Mouse (Mus musculus): ENCODE results near the gene Gps2. TPM values are rescaled to one million over a fixed set of nuclear protein-coding genes. Genes with fewer than 3 reads are reported as not detected.

Gene Gps2
- polyA plus RNA-seq, 1 experiment from 2014 or later: 85.5 TPM

GRCm38 (mm10) chr11:69939731-69940130, 26.0 kb downstream of the Gps2 start:
- Histone ChIP-seq H3K9me3 (no peaks in the 10 kb centered on the region), H3K27ac (no peak overlapping the region), H3K4me1 (peaks cover 29% of the 10 kb centered on the region), H3K4me2 (no peak overlapping the region), H3K4me3 (no peak overlapping the region), H3K9ac (no peak overlapping the region), H3K27me3 (peaks cover 20% of the 10 kb centered on the region), H3K36me3 (peaks cover 29% of the 10 kb centered on the region)
- 90% methylated on average over 17 of the region's 17 CpGs for WGBS
- ATAC-seq (ENCODE audit: insufficient number of reproducible peaks, insufficient read depth, low FRiP score, low TSS enrichment, low read depth): no peak

GRCm38 (mm10) chr11:69940962-69941361, 27.3 kb downstream of the Gps2 start:
- Histone ChIP-seq H3K4me1 (peaks cover 37% of the 10 kb centered on the region), H3K9me3 (no peaks in the 10 kb centered on the region), H3K36me3 (peaks cover 41% of the 10 kb centered on the region), H3K27ac (no peak overlapping the region), H3K4me2 (no peak overlapping the region), H3K27me3 (peaks cover 20% of the 10 kb centered on the region), H3K4me3 (no peak overlapping the region), H3K9ac (no peak overlapping the region)
- no peak for ATAC-seq (ENCODE audit: insufficient number of reproducible peaks, insufficient read depth, low FRiP score, low TSS enrichment, low read depth)
- WGBS: 84% methylated on average over 4 of the region's 4 CpGs

- H3K27ac ChIP-seq: no peak overlapping the region
- peak overlapping the region; percentile 21; the same call in 1 of the 2 replicates for H3K9ac ChIP-seq
- H3K36me3 ChIP-seq: peaks cover 44% of the 10 kb centered on the region
- H3K4me3 ChIP-seq: 0 out of 2 replicates have a peak overlapping the region, but pooled peaks have one; percentile 1
- ATAC-seq (ENCODE audit: insufficient number of reproducible peaks, insufficient read depth, low FRiP score, low TSS enrichment, low read depth): no peak
- no peaks in the 10 kb centered on the region for H3K27me3 ChIP-seq
- no peaks in the 10 kb centered on the region for H3K9me3 ChIP-seq
- peaks cover 29% of the 10 kb centered on the region for H3K4me1 ChIP-seq
- 78% methylated on average over 13 of the region's 13 CpGs for WGBS
- H3K4me2 ChIP-seq: no peak overlapping the region
These were observed 31.5 kb downstream of the Gps2 start for GRCm38 (mm10) chr11:69945216-69945615.

GRCm38 (mm10) chr11:69945997-69946891, 32.6 kb downstream of the Gps2 start:
- H3K4me3 ChIP-seq: peak overlapping the region; percentile 54
- 85% methylated on average over 18 of the region's 18 CpGs for WGBS
- peaks cover 44% of the 10 kb centered on the region for H3K36me3 ChIP-seq
- H3K4me1 ChIP-seq: peaks cover 29% of the 10 kb centered on the region
- H3K4me2 ChIP-seq: peak overlapping the region; percentile 71
- no peak for ATAC-seq (ENCODE audit: insufficient number of reproducible peaks, insufficient read depth, low FRiP score, low TSS enrichment, low read depth)
- H3K27ac ChIP-seq: peak overlapping the region; percentile 92; the same call in 1 of the 2 replicates
- H3K9ac ChIP-seq: peak overlapping the region; percentile 70
- no peaks in the 10 kb centered on the region for H3K27me3 ChIP-seq
- H3K9me3 ChIP-seq: no peaks in the 10 kb centered on the region

- Histone ChIP-seq H3K9me3 (no peaks in the 10 kb centered on the region), H3K27me3 (no peaks in the 10 kb centered on the region), H3K4me1 (peaks cover 29% of the 10 kb centered on the region), H3K27ac (peak overlapping the region; percentile 92), H3K4me3 (peak overlapping the region; percentile 54), H3K4me2 (peak overlapping the region; percentile 71), H3K9ac (peak overlapping the region; percentile 70), H3K36me3 (peaks cover 38% of the 10 kb centered on the region)
- WGBS: under 1% methylated on average over 29 of the region's 29 CpGs
- peak; percentile 21; the same call in 1 of the 2 replicates for ATAC-seq (ENCODE audit: insufficient number of reproducible peaks, insufficient read depth, low FRiP score, low TSS enrichment, low read depth)
These were observed 33.8 kb downstream of the Gps2 start for GRCm38 (mm10) chr11:69947337-69948065.

GRCm38 (mm10) chr11:69948066-69948762, 34.5 kb downstream of the Gps2 start, which contains the start of gene Slc2a4:
Gene Slc2a4, minus strand, starts transcription at chr11:69948188.
- WGBS: under 1% methylated on average over 34 of the region's 34 CpGs
- Histone ChIP-seq H3K9me3 (no peaks in the 10 kb centered on the region), H3K4me1 (peaks cover 29% of the 10 kb centered on the region), H3K4me2 (peak within 1 kb of the TSS; percentile 71), H3K4me3 (peak within 1 kb of the TSS; percentile 54), H3K36me3 (peaks cover 31% of the 10 kb centered on the region), H3K27ac (peak within 1 kb of the TSS; percentile 92), H3K9ac (peak within 1 kb of the TSS; percentile 70), H3K27me3 (no peaks in the 10 kb centered on the region)
- peak; percentile 90 for ATAC-seq (ENCODE audit: insufficient number of reproducible peaks, insufficient read depth, low FRiP score, low TSS enrichment, low read depth)

- Histone ChIP-seq H3K9ac (peak overlapping the region; percentile 70), H3K27me3 (no peaks in the 10 kb centered on the region), H3K36me3 (peaks cover 25% of the 10 kb centered on the region), H3K4me2 (peak overlapping the region; percentile 71), H3K4me1 (peaks cover 29% of the 10 kb centered on the region), H3K27ac (peak overlapping the region; percentile 92), H3K4me3 (peak overlapping the region; percentile 54), H3K9me3 (no peaks in the 10 kb centered on the region)
- under 1% methylated on average over 14 of the region's 14 CpGs for WGBS
- peak; percentile 34 for ATAC-seq (ENCODE audit: insufficient number of reproducible peaks, insufficient read depth, low FRiP score, low TSS enrichment, low read depth)
These were observed 35.1 kb downstream of the Gps2 start for GRCm38 (mm10) chr11:69948763-69949150.

GRCm38 (mm10) chr11:69950807-69951459, 37.2 kb downstream of the Gps2 start:
- 41% methylated on average over 4 of the region's 4 CpGs for WGBS
- H3K9ac ChIP-seq: no peak overlapping the region
- ATAC-seq (ENCODE audit: insufficient number of reproducible peaks, insufficient read depth, low FRiP score, low TSS enrichment, low read depth): no peak

GRCm38 (mm10) chr11:69952274-69952673, 38.6 kb downstream of the Gps2 start:
- Histone ChIP-seq H3K9ac (no peak overlapping the region), H3K4me2 (no peak overlapping the region), H3K9me3 (no peaks in the 10 kb centered on the region), H3K4me1 (peaks cover 7% of the 10 kb centered on the region), H3K36me3 (no peaks in the 10 kb centered on the region), H3K4me3 (no peak overlapping the region), H3K27ac (no peak overlapping the region), H3K27me3 (no peaks in the 10 kb centered on the region)
- WGBS: 41% methylated on average over 1 of the region's 1 CpGs
- no peak for ATAC-seq (ENCODE audit: insufficient number of reproducible peaks, insufficient read depth, low FRiP score, low TSS enrichment, low read depth)

More at GRCm38 (mm10) chr11:69950807-69951459, 37.2 kb downstream of the Gps2 start:
- Histone ChIP-seq H3K4me3 (no peak overlapping the region), H3K9me3 (no peaks in the 10 kb centered on the region), H3K27me3 (no peaks in the 10 kb centered on the region), H3K4me1 (peaks cover 21% of the 10 kb centered on the region), H3K4me2 (no peak overlapping the region), H3K27ac (no peak overlapping the region), H3K36me3 (peaks cover 4% of the 10 kb centered on the region)

- no peak overlapping the region for H3K27ac ChIP-seq
- 62% methylated on average over 11 of the region's 11 CpGs for WGBS
- no peak for ATAC-seq (ENCODE audit: insufficient number of reproducible peaks, insufficient read depth, low FRiP score, low TSS enrichment, low read depth)
These were observed 39.7 kb downstream of the Gps2 start for GRCm38 (mm10) chr11:69953267-69953915.

More at GRCm38 (mm10) chr11:69953267-69953915, 39.7 kb downstream of the Gps2 start:
- Histone ChIP-seq H3K9ac (no peak overlapping the region), H3K4me3 (no peak overlapping the region), H3K4me1 (peaks cover 4% of the 10 kb centered on the region; the same call in 1 of the 2 replicates), H3K27me3 (no peaks in the 10 kb centered on the region), H3K4me2 (no peak overlapping the region), H3K36me3 (no peaks in the 10 kb centered on the region), H3K9me3 (no peaks in the 10 kb centered on the region)
